Mouse (Mus musculus): Measurements from ENCODE around the gene Trim8.

The Trim8 gene

DNA sequence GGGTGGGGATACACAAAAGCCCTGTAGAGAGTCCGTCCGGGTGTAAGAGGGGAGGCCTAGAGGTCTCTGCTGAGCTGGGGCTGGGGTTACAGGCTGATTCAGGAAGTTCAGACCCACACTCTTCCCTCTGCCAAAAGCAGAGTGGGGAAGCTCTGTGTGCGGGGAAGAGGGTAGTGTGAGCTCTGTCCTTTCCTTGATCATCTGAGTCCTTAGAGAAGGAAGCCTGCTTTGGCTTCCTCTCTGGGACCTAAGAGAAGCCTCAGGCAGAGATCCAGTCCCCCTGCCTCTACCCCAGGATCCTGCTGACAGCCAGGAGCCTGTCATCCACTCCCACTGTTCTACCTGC, 4.8 kb downstream of the Trim8 start:
- DNase-seq = no peak

GRCm38 (mm10) chr19:46507181-46507581, 5.7 kb downstream of the Trim8 start:
- peak; percentile 22 for DNase-seq

- DNase-seq = peak; percentile 93
Observed at GRCm38 (mm10) chr19:46507806-46508205, 6.3 kb downstream of the Trim8 start.

GRCm38 (mm10) chr19:46508738-46509137, 7.2 kb downstream of the Trim8 start:
- DNase-seq = peak; percentile 45

DNA sequence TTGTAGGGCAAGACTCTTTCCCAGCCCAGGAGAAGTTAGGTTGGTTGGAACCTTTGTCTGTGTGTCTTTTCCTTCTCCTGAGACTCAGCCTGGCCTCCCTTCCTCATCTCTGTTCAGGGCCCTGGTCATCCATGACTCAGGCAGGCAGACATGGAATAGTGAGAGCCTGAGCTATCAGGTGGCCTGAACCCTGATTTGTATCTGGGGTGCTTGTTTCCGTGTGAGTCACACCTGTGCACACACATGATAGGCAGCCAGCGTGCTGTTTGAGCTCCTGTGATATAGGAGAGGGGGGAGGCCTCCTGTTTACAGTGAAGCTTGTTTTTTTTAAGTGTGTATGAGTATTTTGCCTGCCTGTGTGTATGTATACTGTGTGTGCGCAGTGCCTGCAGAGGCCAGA, 7.7 kb downstream of the Trim8 start:
- DNase-seq = peak; percentile 24

DNA sequence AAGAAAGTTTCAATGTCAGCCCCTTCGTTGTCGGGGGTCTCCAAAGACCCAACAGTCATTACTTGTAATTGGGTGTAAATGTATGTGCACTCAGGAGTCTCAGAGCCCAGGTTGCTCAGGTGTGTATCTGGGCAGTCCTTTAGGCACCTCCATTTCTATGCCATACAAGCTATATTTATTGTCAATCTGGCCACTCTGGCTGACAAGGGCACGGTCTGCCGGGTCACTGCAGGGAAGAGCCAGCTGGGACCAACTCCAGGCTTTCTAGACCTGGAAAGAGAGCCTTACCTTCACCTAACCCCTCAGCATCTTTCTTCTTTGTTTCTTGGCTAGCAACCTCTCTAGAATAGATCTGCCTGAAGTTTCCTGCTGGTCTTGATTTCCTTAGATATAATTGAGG, 8.2 kb downstream of the Trim8 start:
- no peak for DNase-seq

DNA sequence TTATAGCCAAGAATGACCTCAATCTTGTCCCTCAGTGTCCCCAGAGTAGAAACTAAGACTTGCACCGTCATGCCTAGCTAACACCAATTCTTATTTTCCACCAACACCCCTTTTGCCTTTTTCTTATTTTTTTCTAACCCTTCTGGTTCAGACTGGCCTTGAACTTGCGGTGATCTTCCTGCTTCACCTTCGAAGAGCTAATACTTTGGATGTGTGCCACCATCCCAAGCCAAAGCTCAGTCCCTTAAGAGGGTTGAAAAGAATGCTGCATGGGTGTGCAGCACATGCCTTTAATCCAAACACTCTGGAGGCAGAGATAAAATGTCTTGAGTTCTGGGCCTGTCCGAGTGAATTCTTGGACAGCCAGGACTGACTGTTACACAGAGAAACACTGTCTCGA, 8.9 kb downstream of the Trim8 start:
- no peak for DNase-seq

DNA sequence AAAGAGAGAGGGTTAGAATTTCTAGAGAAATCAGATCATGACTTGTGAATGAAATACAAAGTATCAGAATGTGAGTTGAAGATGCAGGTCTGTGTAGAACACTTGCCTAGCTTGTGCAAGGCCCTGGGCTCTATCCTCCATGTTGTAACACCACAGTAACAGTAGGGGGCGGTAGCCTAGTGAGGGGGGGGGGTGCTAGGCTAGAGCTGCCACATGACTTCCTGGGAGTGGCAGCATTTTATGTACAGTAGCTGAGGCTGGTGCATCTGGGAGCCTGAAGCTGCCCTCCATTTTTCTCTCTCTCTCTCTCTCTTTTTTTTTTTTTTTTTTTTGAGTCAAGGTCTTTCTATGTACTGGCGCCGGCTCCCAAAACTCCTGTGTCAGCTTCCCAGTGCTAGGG, 9.3 kb downstream of the Trim8 start:
- no peak for DNase-seq

GRCm38 (mm10) chr19:46511263-46511662, 9.8 kb downstream of the Trim8 start:
- DNase-seq = peak; percentile 61

- DNase-seq = no peak
Observed at GRCm38 (mm10) chr19:46514387-46514786, 12.9 kb downstream of the Trim8 start.

DNA sequence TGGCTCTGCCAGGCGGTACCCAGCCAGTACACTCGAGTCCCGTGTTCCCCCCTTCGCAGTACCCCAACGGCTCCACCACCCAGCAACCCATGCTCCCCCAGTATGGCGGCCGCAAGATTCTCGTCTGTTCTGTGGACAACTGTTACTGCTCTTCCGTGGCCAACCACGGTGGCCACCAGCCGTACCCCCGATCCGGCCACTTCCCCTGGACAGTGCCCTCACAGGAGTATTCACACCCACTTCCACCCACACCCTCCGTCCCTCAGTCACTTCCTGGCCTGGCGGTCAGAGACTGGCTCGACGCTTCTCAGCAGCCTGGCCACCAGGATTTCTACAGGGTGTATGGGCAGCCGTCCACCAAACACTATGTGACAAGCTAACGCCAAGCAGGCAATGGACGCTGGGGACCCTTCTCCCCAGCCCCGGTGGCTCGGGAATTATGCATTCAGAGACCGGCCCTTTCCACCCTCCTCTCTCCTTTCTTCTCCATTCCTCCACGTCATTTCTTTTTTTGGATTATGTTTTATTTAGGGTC, 13.9 kb downstream of the Trim8 start:
- peak; percentile 6 for DNase-seq

DNA sequence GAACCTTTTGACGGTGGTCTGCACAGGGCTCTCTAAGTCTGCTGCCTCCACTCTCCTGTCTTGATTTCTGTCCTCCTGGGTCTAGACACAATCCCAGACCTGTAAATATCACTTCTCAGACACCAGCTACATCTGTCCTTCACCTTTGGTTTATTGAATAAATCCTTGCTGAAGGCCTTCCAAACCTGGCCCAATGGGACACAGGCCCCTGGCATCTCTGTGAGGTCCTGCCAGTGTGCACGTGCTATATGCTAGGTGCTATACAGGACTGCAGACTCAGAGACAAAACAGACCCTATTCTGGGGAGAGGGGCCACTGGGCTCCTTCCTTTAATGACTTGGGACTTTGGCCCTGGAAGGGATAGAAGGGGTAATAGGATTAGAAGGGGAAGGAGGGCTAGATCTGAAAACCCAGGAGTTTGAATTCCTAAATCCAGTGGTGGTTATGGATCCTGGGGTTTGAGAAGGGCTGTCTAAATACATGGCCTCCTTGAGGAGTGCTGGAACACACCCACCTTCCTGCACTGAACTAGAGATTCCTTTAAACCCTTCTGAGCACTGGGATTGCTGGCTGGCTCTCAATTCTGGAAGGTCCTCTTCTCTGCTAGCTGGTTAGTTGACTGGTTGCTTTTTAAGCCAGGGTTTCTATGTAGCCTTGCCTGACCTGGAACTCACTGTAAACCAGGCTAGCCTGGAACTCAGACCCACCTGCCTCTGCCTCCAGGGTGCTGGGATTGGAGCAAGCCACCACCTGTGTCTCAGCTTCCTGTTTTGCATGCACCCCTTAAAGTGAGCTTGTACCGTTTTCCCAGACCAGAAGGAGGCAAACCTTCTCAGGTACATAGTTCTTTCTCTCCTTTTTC, 15.4 kb downstream of the Trim8 start:
- peak; percentile 28 for DNase-seq

GRCm38 (mm10) chr19:46517529-46518351, 16.2 kb downstream of the Trim8 start:
- no peak for DNase-seq

DNA sequence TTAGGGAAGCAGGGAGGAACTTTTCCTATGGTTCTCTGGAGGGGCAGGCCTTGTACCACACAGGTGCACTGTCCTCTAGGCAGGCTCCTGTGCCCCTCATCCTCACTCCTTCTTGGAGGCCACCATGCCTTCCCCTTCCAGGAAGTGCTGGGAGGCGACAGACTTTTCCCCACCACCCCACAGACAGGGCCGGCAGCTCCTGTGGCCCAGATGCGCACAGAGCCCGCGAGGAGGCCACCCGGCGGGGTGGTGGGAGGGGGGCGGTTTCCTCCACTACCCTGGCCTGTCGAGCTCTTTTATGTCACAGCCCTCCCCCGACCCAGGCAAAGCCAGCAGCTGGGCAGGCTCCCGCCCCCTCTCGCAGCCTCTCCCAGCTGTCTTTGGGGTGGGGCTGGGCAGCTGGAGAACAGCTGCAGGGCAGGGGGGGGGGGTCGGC, 16.9 kb downstream of the Trim8 start:
- DNase-seq = no peak

DNA sequence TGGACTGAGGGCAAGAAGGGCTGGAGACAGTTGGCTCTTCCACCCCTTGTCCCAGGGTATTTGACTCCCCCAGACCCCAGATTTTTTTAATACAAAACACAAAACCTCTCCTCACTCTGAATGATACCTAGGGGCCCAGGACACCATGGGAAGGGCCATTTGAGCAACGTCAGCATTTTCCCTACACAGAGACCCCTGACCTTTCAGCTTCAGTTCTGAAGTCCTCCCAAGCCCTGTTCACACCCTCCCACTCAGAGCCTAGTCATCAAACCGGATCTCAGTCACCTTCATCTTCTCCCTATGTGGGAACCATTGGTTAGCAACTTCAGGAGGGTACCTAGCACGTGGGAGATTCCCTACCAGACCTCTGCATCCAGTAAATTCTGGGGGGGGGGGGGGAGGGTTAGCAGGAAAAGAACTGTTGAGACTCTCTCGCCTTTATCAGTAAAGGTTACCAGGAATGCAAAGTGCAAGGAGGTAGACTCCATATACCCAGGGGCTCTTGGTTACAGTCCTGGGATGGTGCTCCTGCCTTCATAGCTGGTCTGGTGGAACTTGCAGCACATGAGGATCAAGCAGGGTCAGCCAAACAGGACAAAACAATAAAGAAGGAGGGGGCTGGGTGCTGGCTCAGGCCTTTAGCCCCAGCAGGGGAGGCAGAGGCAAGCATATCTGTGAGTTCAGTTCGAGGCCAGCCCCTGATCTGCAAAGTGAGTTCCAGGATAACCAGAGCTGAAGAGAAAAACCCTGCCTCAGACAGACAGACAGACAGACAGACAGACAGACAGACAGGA, 17.5 kb downstream of the Trim8 start:
- peak; percentile 21 for DNase-seq

DNA sequence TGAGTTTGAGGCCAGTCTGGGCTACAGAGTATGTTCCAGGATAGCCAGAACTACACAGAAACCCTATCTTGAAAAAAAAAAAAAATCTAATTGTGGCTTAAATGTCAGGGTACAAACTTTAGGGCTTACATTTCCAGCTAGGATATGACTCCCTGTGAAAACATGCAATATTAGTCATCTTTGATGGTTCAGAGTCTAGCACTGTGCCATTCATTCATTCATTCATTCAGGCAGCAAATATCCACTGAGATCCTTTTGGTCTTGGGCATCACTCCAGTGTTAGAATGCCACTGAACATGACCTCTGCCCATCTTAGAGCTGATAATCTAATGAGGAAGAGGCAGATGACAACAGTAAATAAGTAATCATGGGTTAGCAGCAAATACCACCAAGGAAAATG, 20.2 kb downstream of the Trim8 start:
- DNase-seq = no peak

GRCm38 (mm10) chr19:46522433-46523044, 21.0 kb downstream of the Trim8 start:
- no peak for DNase-seq

- no peak for DNase-seq
Observed at GRCm38 (mm10) chr19:46523131-46523479, 21.6 kb downstream of the Trim8 start.

GRCm38 (mm10) chr19:46523480-46524151, 22.1 kb downstream of the Trim8 start:
- DNase-seq = peak; percentile 64

GRCm38 (mm10) chr19:46524152-46524544, 22.6 kb downstream of the Trim8 start:
- DNase-seq = no peak

DNA sequence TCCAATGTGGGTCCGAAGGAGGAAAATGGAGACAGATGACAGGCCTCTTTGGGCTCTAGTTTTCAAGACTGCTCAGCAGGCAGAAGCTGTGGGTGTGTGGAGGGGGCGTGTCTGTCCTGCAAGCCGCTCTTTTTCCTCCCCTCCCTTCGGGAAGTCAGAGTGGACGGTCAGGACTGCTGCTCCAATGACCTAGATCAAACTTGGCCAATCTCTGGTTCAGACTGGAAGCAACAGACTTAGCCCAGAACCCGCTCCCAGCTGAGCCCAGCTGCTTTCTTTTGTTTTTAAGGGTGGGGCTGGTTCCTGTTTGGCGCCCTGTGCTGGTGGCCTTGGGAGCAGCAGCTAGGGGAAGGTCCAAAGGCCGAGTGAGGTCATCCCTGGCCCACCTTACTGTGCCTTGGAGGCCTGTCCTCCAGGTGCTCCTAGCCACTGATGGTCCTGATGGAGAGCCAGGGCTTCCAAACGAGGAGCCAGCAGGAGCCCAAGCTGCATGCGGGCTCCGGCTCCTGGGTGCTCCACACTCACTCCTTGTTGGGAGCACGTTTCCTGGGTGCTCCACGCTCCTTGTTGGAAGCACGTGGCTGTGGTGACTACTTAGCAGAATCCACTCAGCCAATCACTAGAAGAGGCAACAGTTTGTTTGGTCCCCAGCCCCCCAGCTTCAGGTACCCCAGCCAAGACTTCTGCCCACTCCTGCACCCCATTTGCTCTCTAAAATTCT, 23.3 kb downstream of the Trim8 start:
- peak; percentile 90 for DNase-seq

All from kidney, adult 11 months (tissue).